Mouse (Mus musculus) erythroid progenitor cell, adult 5-6 weeks (primary cell): ENCODE data around the gene Enho. TPM values are rescaled to one million over a fixed set of nuclear protein-coding genes. Genes with fewer than 3 reads are reported as not detected.
"Not testable (repeated sequence)": the region's sequence is repeated elsewhere in the genome, so short reads cannot be mapped to it uniquely, and the experiment has no call there.

Experiments
- ATAC-seq: replicated peaks from 2 replicates; pipeline ENCODE4 v1.8.0; 2016; ENCODE audit warnings: moderate number of reproducible peaks, mild to moderate bottlenecking, moderate TSS enrichment, inconsistent platforms; ENCODE audit not compliant: poor library complexity, low FRiP score, severe bottlenecking
- total RNA-seq, 2 experiments: library from RNA; stranded (forward) in 1 of 2; stranded (reverse) in 1 of 2; fragments of 150-400 nt in 1 of 2; fragments of 186-747, 209-891 nt in 1 of 2; gene quantifications; 2 replicates each; pipeline versions ENCODE4 v1.2.3 to v1.2.4; 2015 to 2017; ENCODE audit warnings: low replicate concordance in 2 of 2

Enho gene
- total RNA-seq (2015; ENCODE audit: low replicate concordance) (not detected in 2 replicates), total RNA-seq (2017; ENCODE audit: low replicate concordance) (not detected in 2 replicates)

DNA sequence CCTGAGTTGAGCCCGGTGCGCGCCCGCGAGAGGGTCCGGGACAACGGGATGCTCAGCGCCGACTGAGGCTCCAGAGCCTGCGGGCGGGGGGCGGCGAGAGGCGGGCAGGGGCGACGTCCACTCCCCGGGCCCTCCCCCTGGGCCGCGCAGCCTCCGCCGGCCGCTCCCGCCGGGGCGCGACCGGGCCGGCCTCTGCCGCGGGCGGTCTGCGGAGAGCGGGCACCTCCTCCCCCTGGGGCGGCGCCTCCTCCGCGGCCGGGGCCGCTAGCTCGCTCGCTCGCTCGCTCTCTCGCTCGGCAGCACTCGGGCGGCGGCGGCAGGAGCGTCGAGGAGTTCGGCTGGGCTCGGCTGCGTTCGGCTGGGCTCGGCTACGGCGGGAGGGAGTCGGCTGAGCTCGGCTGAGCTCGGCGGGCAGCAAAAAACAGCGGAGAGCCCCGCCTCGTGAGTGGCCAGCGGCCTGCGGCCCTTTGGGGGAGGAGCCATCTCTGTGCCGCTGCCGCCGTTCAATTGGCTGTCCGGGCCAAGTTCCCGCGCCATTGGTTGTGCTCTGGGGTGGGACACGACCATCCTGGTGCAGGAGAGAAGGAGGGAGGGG, at the start of gene Enho:
Enho (minus strand) TSS at position 412 of the 595 bp plus-strand sequence.
- ATAC-seq = peak; percentile 81

DNA sequence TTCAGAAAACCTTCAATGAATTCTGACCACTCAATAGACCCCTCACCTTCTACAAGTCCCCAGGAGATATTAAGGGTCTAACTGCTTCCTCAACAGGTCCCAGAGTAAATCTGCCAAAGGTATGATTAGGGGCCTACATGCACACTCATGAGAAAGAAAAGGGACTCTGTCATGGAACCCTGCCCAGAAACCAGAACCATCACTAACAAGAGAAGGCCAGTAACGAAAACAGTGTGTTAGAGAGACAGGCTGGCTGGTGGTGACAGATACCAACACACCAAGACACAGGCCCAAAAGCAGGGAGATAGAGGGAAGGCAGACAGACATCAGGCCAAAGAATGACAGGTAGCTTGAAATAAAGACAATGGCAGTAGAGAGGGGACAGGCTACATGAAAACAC, 48.4 kb upstream of the Enho start:
- not testable (repeated sequence) for ATAC-seq

DNA sequence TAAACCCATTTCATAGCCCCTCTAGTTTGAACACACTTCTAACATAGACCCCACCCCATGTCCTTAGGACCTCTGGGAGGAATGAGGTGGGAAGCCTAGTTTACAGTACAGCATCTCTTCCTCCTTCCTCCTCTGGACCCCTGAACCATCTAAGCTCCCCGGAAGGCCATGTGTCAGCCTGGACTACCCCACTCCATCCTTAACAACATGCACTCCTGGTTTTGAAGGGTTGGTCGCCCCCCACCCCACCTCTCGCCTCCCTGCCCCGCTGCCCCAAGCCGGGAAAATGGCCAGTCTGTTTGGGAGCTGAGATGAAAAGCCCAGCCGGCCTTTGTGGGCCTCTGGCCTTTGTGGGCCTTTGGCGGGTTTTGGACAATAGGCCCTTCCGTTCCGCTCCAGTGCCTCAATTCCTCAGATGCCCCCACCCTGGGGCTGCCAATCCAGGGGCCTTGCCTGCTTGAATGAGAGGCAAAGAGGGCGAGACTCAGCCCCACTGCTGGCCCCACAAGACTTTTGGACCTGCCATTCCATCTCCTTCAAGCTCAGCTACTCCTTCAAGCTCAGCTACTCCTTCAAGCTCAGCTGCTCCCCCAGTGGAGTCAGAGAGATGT, 45.9 kb upstream of the Enho start:
- ATAC-seq = not testable (repeated sequence)

DNA sequence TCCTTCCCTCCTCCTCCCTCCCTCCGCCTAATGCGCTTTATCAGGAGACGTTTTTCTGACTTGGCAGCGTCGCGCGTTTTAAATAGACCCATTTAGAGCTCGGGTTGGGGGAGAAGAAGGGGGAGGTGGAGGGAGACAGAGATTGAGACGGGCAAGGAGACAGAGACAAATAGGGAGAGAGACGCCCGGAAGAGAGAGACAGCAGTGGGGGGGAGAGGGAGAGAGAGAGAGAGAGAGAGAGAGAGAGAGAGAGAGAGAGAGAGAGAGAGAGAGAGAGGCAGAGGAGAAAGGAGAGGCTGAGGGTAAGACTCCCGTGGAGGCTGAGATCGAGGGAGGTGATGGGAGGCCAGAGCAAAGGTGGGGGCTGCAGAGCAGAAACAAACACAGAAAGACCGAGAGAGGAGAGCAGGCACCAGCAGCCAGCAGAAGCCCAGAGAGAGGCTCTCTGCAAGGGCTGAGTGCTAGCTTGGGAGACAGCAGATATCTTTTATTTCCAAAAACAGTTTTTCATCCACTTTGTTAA, 44.9 kb upstream of the Enho start:
- ATAC-seq = not testable (repeated sequence)

DNA sequence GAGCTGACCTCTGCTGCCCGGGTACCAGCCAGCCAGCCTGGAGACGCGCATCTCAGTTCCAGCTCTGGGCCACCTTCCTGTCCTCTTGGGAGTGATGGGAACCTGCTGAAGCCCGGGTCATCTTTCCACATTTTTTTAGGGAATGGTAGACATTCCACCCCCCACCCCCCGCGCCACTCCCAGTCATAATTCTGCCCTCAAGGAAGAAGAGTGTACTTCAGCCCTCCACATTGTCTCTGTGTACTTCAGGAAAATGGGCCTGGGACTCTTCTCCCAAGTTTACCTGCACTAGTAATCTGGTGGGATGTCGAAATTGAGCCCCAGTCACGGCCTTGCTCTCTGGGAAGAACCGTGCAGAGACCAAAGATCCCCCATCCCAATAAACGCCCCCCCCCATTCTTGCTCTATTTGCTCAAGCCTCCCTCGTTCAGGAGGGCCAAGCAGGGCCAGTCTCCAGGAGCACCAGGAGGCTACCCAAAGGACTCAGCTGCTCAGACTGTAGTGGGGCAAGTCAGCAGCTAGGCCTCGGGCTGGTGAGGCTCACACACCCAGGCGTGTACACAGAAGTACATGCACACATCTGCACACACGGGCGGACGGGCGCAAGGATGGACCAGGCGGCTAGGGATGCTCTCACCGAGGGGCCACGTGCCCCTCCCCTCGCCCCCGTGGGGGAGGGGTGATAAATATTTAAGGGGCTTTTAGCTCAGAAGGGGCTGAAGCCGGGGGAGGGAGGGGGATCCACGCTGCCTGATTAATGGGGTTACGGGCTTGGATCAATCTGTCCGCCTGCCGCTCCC, 44.2 kb upstream of the Enho start:
- not testable (repeated sequence) for ATAC-seq

DNA sequence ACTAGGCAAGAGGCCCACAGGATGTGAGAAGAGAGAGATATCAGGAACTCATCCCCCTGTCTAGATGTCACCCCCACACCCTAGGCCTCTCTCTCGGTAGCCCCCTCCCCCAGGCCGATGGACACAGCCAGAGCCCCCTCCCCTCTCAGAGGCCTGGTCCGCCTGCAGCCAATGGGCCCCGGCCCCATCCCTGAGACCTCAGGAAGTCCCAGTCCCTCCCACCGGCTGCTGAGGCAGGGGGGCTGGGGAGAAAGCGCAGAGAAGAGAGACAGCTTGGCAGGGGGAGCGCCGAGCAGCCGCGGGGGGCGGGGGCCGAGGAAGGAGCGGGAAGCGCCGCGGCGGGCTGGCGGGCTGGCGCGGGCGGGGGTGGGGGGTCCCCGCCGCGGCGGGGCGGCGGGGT, 43.2 kb upstream of the Enho start:
- not testable (repeated sequence) for ATAC-seq

DNA sequence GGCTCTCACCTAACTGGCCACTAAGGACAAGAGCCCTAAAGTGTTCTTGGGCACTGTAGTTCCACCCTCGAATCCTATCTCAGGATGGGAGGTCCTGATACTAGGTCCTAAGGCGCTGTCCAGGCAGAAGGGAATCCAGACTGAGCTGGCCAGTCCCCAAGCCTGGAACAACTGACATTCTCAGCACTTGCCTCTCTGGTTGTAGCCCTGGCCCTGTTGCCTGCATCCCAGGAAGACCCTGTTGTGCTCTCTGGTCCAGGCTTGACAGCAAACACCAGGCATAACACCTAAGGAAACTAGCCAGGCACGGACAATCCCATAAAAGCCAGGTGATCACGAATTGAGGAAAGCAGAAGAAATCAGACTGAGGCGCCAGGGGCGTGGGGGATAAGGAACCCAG, 42.7 kb upstream of the Enho start:
- ATAC-seq = no peak

DNA sequence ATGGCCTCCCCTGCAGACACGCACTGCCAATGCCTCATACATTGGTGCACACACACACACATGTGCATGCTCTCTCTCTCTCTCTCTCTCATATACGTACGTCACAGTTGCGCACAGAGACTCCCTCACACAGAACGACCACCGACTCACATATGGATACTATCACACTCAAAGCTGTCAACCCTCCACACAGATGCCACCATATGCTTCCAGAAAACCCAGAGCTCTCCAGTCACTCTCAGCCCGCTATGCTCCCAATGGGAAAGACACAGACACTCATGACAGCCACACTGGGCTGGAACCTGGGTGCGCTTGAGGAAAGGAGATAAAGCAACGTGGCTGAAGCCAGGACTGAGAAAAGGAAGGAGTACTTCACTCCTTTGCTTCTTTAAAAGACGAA, 41.8 kb upstream of the Enho start:
- ATAC-seq = no peak

DNA sequence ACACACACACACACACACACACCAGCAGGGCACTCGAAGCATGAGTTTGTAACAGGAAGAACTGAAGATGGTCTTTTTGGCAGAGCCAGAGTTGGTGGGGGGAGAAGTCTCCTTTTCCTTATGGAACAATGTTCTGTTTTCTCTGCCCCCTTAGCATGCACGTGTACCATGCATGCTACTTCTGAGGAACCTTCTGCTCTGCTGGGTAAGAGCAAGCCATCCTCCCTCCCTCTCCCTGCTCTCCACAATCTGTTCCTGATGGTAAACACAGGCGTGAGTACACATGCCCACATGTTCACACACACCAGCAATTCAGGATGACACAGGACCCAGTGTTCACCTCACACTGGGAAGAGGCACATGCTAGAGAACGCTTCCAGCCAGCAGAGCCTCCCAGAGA, 41.1 kb upstream of the Enho start:
- ATAC-seq = no peak

DNA sequence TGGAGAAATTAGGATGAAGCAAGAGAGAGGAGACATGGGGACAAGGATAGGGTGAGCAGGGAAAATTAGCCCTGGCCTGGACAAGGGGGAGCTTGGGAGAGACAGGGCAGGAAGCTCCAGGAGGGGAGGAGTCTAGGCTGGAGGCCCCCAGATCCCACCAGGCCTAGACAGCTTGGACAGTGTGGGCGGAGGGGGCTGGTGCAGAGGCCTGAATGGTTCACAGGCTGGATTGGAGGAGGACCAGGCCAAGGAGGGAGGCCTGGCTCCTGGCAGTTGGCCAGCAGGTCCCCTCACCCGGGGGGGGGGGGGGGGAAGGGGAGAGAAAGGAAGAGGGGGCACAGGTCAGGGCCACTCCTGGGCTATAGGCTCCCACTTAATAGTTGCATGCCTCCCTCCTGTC, 39.2 kb upstream of the Enho start:
- no peak for ATAC-seq

DNA sequence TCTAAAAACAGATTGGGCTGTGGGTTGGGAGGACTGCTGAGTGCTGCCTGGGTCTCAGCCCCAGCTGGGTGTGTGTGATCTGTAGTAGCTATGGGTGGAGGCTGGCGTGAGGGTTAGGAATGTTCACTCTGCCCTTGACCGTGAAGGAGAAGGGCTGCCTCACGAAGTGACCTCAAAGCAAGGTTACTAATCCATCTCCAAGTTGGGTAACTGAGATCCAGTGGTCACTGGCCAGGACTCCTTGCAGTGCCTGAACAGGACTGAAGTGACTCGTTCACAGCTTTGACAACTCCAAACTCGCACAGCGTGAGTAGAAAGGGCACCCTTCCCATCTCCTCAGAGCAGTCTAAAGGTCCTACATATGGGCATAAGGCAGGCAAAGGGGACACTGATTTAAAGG, 38.7 kb upstream of the Enho start:
- ATAC-seq = no peak

DNA sequence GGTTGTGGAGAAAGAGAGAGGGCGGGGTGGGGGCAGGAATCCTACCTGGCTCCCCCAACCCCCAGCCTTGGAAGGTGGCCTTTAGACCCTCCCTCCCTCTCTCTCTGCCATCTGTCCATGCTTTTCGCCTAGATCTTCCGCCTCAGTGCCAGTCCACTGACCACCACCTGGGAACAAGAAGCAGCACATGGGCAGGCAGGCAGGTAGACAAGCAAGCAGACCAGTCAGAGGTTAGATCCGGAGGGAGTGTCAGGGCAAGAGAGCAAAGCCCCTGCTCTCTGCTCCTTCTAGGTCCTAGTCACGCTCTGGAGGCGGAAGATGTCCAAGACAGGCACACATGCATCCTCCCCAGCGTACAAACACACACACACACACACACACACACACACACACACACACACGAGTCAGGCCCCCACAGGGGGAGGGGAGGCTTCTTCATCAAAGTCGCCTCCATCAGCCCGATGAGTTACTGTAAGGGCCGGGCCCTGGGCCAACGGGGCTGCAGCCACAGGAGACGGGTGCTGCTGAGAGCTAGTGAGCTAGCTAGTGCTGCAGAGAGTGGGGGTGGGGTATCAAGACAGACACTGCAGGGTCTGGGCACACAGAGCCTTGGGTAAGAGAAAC, 37.0 kb upstream of the Enho start:
- no peak for ATAC-seq

DNA sequence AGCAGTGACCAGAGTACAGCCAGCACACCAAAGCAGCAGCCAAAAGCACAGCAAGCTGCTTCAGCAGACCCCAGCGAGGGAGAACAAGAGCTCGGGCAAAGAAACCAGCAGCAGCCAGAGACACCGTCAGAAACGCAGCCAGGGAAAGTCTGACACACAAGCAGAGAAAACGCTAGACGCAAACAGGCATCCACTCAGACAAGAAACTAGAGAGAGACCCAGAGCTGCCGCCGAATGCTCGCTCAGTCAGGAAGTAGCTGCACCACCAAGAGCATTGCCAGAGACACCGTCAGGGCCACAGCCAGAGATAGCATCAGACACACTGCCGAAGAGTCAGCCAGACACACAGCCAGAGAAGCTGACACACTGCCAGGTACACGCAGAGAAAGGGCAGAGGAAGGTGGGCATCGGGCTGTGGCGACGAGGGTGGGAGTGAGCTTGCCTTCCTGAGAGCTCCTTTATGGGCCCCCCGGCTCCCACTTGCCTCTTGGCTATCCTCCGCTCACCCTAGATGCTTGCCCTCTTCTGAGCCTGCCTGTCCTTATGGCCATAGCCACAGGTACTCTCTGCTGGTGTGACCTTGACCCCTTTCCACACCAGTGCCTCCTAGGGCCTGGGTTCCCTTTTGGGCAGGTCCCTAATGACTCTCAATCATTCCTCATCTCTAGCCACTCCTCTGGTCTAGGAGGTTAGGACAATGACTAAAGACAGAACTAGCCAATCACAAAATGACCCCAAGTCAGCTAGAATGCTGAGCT, 36.3 kb upstream of the Enho start:
- ATAC-seq = no peak

DNA sequence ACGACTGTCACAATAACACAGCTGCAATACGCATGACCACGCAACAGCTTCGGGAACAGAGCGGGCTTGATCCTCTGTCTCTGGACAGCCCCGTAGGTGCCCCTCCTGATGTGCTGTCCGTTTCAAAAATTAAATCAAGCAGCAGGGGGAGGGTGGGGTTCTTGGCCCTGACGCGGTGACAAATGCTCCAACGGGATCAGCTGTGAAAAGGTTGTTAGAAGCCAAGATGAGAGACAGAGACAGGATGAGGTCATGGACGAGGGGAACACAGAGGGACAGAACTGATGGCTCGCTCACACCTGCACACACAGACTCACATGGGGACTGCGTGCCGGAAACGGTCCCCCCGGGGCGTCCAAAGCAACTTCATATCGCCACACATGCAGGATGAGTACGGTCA, 33.1 kb upstream of the Enho start:
- ATAC-seq = no peak

DNA sequence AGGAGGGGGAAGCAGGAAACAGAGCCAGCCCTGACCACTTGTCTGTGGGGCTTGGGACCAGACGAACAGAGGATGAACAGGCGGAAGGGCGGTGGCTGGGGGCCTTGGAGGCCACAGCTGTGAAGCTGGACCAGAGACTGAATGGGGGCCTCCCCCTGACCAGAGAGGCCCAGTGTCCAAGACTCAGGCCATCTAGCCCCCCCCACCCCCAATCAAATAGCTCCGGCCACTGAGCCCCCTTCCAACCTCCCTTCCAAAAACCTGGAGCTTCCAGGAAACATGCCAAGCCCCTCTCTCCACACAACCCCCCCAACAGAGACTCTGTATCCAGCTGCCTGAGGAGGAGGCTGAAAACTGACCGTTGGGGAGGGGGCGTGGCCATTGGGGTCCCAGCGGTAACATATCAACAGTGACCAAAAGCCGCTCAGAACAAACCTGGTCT, 32.4 kb upstream of the Enho start:
- ATAC-seq = no peak

DNA sequence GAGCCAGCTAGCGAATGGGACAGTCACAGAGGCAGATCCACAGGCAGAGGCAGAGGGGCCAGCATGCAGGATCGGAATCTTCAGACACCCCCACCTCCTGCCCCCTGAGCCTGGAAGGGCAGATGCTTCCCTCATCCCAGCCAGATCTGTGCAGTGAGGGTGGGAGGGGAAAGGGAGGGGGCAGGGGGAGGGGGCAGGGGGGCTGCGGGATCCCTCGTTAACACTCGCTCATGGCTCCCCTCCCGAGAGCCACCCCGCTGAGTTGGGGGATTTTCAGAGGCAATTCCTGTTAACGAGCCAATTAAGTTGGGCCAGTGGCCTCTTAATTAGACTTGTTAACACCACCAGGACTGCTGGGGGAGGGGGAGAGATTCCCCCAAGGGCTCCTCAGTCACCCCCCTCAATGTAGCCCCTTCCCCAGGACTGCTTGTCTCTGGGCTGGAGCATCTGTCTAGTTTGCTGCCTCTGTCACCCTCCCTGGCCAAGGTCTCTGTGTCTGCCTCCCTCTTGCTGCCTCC, 31.9 kb upstream of the Enho start:
- no peak for ATAC-seq

DNA sequence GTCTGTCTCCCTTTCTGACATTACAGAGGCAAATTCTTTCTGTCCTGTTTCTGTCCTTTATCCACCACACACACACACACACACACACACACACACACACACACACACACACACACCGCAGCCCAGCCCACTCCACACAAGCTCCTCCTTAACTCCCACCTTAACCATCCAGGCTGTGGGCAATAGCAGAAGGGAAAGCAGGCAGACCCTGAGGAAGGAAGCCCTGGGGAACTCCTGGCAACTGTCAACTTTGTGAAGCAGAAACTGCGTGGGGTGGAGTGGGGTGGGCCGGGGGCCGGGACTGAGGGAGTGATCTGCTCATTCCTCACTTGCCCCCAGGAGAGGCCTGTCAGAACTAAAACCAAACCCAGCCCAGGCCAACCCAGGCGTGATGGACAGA, 31.4 kb upstream of the Enho start:
- no peak for ATAC-seq

DNA sequence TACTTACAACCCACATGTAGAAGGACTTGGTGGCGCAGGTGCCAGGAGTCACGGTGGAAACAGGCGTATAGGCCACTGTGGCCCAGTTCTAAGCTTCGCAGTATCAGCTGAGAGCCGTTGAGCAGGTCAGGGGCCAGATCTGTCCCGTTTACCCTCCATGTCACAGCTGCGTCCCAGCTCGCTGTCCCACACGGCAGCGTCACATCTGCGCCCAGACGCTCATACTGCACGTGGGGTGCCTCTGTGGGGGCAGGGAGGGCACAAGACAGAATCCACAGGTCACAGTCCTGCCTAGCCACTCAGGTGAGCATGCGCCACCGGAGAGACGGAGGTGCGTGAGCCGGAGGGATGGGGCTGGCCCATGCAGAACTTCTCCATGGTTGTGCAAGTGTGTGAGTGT, 30.7 kb upstream of the Enho start:
- no peak for ATAC-seq

DNA sequence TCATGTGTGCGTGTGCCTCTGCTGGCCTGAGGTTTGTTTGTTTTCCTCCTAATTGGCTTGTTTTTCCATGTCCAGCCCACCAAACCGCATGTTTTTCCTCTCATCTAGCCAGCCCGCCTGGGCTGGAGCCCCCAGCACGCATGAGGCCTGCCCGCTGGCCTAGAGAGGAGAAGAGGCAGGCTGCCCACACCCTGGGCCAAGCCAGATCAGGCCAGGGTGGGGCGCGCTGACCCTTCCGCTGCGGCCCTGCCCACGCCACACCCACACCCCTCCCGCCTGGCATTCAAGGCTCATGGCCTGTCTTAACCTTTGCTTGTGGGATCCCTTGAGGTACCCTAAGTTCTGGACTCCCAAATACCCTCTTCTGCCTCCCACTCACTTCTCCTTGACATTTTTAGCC, 26.5 kb upstream of the Enho start:
- ATAC-seq = no peak
